Mouse (Mus musculus): ENCODE results near the gene Itpk1. TPM values are rescaled to one million over a fixed set of nuclear protein-coding genes. Genes with fewer than 3 reads are reported as not detected.

Gene Itpk1
- polyA plus RNA-seq, 1 experiment from 2014 or later, result 5.5 TPM

DNA sequence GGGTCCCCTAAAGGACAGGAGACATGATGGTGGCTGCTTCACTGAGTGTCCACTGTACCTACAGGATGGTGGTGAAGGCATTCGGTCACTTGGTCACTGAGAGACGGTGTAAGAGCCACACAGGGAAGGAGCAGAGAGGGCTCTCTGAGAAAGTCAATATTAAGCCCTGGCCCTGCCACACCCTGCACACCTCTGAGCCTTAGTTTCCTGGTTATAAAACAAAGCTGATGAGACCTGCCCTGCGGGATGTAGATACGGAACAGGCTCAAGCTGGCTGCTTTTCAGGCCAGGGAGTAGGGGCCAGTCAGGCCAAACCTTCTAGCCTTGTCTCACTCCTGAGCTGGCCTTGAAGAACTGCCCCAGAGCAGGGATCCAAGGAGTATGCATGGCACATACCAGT is 82.9 kb downstream of the Itpk1 start:
- Histone ChIP-seq H3K36me3 (ENCODE audit: control insufficient read depth, insufficient read depth) (no peaks in the 10 kb centered on the region; the same call in 1 of the 2 replicates), H3K27ac (ENCODE audit: low read length) (no peak overlapping the region), H3K4me1 (ENCODE audit: control insufficient read depth, low read depth, low read length) (peaks cover 20% of the 10 kb centered on the region), H3K9me3 (replicated peaks; ENCODE audit: control insufficient read depth, low read length) (no peaks in the 10 kb centered on the region), H3K4me2 (ENCODE audit: low read depth, low read length) (no peak overlapping the region), H3K27me3 (ENCODE audit: control insufficient read depth, insufficient read depth, low read depth, low read length) (no peaks in the 10 kb centered on the region), H3K9ac (ENCODE audit: low read depth, low read length) (no peak overlapping the region), H3K4me3 (ENCODE audit: low read depth, low read length) (no peak overlapping the region)
- no peak for ATAC-seq (ENCODE audit: low read depth)
- 83% methylated on average over 4 of the region's 4 CpGs for WGBS (ENCODE audit: insufficient replicate concordance)

DNA sequence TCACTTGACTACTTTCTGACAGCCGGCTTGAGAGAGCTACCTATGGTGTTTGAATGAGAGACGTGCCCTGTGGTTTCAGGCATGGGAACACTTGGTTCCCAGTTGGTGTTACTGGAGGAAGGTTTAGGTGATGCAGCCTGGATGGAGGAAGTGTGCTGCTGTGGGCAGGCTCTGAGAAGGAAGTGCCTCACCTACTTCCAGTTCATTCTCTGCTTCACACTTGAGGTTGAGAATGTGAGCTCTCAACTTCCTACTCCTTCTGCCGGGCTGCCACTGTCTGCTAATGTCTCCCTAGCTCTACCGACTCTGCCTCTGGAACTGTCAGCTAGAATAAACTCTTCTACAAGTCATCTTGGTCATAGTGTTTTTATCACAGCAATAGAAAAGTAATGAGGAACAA is 83.5 kb downstream of the Itpk1 start:
- ATAC-seq (ENCODE audit: low read depth), result no peak
- Histone ChIP-seq H3K4me1 (ENCODE audit: control insufficient read depth, low read depth, low read length) (peaks cover 25% of the 10 kb centered on the region), H3K27ac (ENCODE audit: low read length) (no peak overlapping the region), H3K36me3 (ENCODE audit: control insufficient read depth, insufficient read depth) (no peaks in the 10 kb centered on the region; the same call in 1 of the 2 replicates), H3K9ac (ENCODE audit: low read depth, low read length) (no peak overlapping the region), H3K27me3 (ENCODE audit: control insufficient read depth, insufficient read depth, low read depth, low read length) (no peaks in the 10 kb centered on the region), H3K4me3 (ENCODE audit: low read depth, low read length) (no peak overlapping the region), H3K4me2 (ENCODE audit: low read depth, low read length) (no peak overlapping the region), H3K9me3 (replicated peaks; ENCODE audit: control insufficient read depth, low read length) (no peaks in the 10 kb centered on the region)
- WGBS (ENCODE audit: insufficient replicate concordance), result 63% methylated on average over 4 of the region's 4 CpGs

DNA sequence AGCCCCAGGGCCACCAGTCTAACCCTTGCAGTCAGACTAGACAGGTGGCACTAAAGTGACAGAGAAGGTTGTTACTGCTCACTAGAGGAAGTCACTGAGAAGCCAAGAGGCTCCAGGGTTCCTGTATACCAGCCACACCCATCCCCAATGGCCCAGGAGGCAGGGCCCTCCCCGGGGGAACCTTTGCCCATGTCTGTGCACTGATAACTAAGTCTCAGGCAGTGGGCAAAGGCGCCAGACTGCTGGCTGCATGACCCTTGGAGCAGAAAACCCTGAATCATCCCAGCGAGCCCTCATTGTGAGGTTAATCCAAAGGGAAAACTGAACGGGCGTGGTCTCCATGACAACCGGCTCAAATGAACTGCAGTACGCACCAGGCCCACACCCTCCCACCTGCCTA is 84.8 kb downstream of the Itpk1 start:
- ATAC-seq (ENCODE audit: low read depth), result peak; percentile 51; the same call in 1 of the 2 replicates
- H3K4me3 ChIP-seq (ENCODE audit: low read depth, low read length), result no peak overlapping the region
- 39% methylated on average over 7 of the region's 7 CpGs for WGBS (ENCODE audit: insufficient replicate concordance)
- H3K9me3 ChIP-seq (replicated peaks; ENCODE audit: control insufficient read depth, low read length), result no peaks in the 10 kb centered on the region
- no peak overlapping the region for H3K9ac ChIP-seq (ENCODE audit: low read depth, low read length)
- H3K27me3 ChIP-seq (ENCODE audit: control insufficient read depth, insufficient read depth, low read depth, low read length), result no peaks in the 10 kb centered on the region
- no peak overlapping the region for H3K4me2 ChIP-seq (ENCODE audit: low read depth, low read length)
- no peaks in the 10 kb centered on the region; the same call in 1 of the 2 replicates for H3K36me3 ChIP-seq (ENCODE audit: control insufficient read depth, insufficient read depth)
- H3K4me1 ChIP-seq (ENCODE audit: control insufficient read depth, low read depth, low read length), result peaks cover 22% of the 10 kb centered on the region
- H3K27ac ChIP-seq (ENCODE audit: low read length), result no peak overlapping the region

DNA sequence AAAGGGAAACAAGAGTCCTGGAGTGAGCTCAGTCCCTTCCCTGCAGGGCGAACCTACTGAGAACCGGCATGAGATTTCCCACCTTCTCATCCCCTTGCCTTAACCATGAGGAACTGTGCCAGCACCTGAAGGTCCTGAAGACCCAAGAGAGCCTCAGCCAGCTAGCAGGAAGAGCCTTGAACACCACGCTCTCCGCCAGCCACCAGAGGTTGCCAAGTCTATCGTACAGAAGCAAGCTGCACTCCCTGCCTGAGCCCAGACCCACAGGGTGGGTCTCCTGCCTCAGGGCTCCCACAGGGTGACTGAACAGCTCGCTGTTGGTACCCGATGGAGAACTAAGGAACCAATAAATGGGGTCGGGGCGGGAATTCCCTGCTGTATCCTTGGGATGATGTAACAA is 86.6 kb downstream of the Itpk1 start:
- no peaks in the 10 kb centered on the region for H3K27me3 ChIP-seq (ENCODE audit: control insufficient read depth, insufficient read depth, low read depth, low read length)
- no peak overlapping the region for H3K4me3 ChIP-seq (ENCODE audit: low read depth, low read length)
- 69% methylated on average over 9 of the region's 9 CpGs for WGBS (ENCODE audit: insufficient replicate concordance)
- H3K9ac ChIP-seq (ENCODE audit: low read depth, low read length), result no peak overlapping the region
- H3K27ac ChIP-seq (ENCODE audit: low read length), result no peak overlapping the region
- H3K9me3 ChIP-seq (replicated peaks; ENCODE audit: control insufficient read depth, low read length), result no peaks in the 10 kb centered on the region
- ATAC-seq (ENCODE audit: low read depth), result no peak
- no peak overlapping the region for H3K4me2 ChIP-seq (ENCODE audit: low read depth, low read length)
- peaks cover 22% of the 10 kb centered on the region for H3K4me1 ChIP-seq (ENCODE audit: control insufficient read depth, low read depth, low read length)
- no peaks in the 10 kb centered on the region; the same call in 1 of the 2 replicates for H3K36me3 ChIP-seq (ENCODE audit: control insufficient read depth, insufficient read depth)

DNA sequence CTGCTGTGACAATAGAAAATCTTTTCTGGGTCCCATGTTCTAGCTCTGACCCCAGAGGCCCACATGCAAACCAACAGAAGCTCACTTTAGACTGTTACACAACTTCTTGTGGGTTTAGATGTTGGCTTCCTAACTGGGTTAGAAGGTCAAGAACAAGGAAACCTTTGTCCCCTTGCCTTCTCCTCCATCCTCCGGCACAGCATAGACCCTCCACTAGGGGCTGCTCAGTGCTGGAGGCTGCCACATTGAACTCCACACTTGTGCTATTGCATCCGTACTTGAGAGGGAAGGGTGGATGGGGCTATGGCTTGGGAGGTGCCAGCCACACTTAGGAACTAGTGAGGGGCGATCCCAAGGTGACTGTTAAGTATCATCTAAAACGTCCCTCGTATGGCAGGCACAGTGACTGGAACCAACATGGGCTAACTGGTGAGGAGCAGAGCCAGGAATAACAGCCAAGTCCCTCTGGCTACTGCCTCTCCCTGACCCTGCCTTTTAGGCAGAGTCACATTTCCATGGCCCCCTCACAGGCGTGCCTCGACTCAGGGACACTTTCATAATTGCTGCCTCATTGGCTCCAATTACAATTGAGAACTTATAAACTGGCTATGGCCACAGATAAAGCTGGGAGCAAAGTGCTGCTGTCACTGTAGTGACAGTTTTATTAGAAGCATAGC is 87.7 kb downstream of the Itpk1 start:
- no peaks in the 10 kb centered on the region for H3K9me3 ChIP-seq (replicated peaks; ENCODE audit: control insufficient read depth, low read length)
- ATAC-seq (ENCODE audit: low read depth), result no peak
- no peak overlapping the region for H3K27ac ChIP-seq (ENCODE audit: low read length)
- 56% methylated on average over 7 of the region's 7 CpGs for WGBS (ENCODE audit: insufficient replicate concordance)
- H3K4me2 ChIP-seq (ENCODE audit: low read depth, low read length), result no peak overlapping the region
- H3K4me1 ChIP-seq (ENCODE audit: control insufficient read depth, low read depth, low read length), result peaks cover 22% of the 10 kb centered on the region
- no peaks in the 10 kb centered on the region; the same call in 1 of the 2 replicates for H3K36me3 ChIP-seq (ENCODE audit: control insufficient read depth, insufficient read depth)
- no peak overlapping the region for H3K4me3 ChIP-seq (ENCODE audit: low read depth, low read length)
- H3K27me3 ChIP-seq (ENCODE audit: control insufficient read depth, insufficient read depth, low read depth, low read length), result no peaks in the 10 kb centered on the region
- no peak overlapping the region for H3K9ac ChIP-seq (ENCODE audit: low read depth, low read length)

DNA sequence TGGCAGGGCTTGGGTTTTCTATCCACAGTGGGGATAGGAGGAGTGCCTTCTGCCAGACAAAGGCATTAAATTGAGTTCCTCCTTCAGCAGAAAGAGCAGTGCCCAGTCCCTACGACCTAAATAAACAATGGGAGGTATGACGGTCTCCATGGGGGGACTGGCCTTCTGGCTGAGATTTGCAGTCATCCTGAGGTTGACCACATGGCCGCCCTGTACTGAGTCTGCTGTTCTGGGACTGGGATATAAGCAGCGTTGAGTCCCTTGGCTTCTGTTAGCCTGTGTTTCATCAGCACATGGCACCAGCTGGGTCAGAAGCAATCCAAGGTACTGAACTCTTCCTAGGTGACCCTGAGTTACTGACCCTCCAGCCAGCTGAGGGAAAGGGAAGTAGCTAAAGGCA is 88.5 kb downstream of the Itpk1 start:
- Histone ChIP-seq H3K9ac (ENCODE audit: low read depth, low read length) (no peak overlapping the region), H3K4me2 (ENCODE audit: low read depth, low read length) (no peak overlapping the region), H3K4me1 (ENCODE audit: control insufficient read depth, low read depth, low read length) (peaks cover 22% of the 10 kb centered on the region), H3K36me3 (ENCODE audit: control insufficient read depth, insufficient read depth) (no peaks in the 10 kb centered on the region), H3K27me3 (ENCODE audit: control insufficient read depth, insufficient read depth, low read depth, low read length) (no peaks in the 10 kb centered on the region), H3K9me3 (replicated peaks; ENCODE audit: control insufficient read depth, low read length) (no peaks in the 10 kb centered on the region), H3K4me3 (ENCODE audit: low read depth, low read length) (no peak overlapping the region), H3K27ac (ENCODE audit: low read length) (no peak overlapping the region)
- ATAC-seq (ENCODE audit: low read depth), result no peak
- 47% methylated on average over 4 of the region's 4 CpGs for WGBS (ENCODE audit: insufficient replicate concordance)

DNA sequence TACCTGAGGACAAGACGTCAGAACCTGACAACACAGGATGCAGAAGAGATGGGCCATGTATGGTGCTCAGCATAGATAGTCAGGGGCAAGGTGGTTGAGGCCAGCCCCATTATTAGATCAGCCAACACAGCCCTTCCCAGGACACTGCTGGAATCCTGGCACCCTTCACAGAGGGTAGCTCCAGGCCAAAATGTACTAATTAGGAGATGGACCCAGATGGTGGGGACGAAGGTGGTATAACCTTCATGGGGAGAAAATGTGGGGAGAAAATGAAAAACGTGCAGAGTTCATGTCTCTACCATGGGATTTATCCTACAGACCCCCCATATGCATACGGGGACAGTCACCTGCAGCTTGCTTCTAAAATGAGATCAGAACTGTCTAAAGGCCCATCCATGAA is 91.3 kb downstream of the Itpk1 start:
- no peaks in the 10 kb centered on the region for H3K9me3 ChIP-seq (replicated peaks; ENCODE audit: control insufficient read depth, low read length)
- no peak overlapping the region for H3K4me3 ChIP-seq (ENCODE audit: low read depth, low read length)
- H3K27me3 ChIP-seq (ENCODE audit: control insufficient read depth, insufficient read depth, low read depth, low read length), result no peaks in the 10 kb centered on the region
- no peak overlapping the region for H3K9ac ChIP-seq (ENCODE audit: low read depth, low read length)
- no peaks in the 10 kb centered on the region for H3K36me3 ChIP-seq (ENCODE audit: control insufficient read depth, insufficient read depth)
- 56% methylated on average over 4 of the region's 4 CpGs for WGBS (ENCODE audit: insufficient replicate concordance)
- no peak for ATAC-seq (ENCODE audit: low read depth)
- peaks cover 6% of the 10 kb centered on the region for H3K4me1 ChIP-seq (ENCODE audit: control insufficient read depth, low read depth, low read length)
- H3K4me2 ChIP-seq (ENCODE audit: low read depth, low read length), result no peak overlapping the region
- H3K27ac ChIP-seq (ENCODE audit: low read length), result no peak overlapping the region

DNA sequence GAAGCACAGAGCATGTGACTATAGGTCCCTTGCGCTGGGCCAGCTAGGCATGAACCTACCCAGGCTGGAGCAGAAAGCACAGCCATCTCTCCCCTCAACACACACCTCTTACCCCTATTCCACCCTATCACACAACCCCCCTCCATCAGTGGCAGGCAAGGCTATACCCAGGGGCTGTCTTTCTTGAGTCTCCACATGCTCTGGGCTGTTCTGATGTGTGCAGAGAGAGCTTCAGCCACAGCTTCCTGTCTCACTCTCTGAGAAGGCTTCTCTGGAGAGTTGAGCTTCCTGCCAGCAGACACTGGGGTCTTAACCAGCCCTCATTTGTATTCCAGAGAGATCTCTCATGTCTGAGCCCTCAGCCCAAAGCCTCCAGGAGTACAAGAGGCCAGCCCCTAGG is 92.3 kb downstream of the Itpk1 start:
- Histone ChIP-seq H3K27ac (ENCODE audit: low read length) (no peak overlapping the region), H3K27me3 (ENCODE audit: control insufficient read depth, insufficient read depth, low read depth, low read length) (no peaks in the 10 kb centered on the region), H3K4me2 (ENCODE audit: low read depth, low read length) (no peak overlapping the region), H3K9me3 (replicated peaks; ENCODE audit: control insufficient read depth, low read length) (no peaks in the 10 kb centered on the region), H3K4me3 (ENCODE audit: low read depth, low read length) (no peak overlapping the region), H3K9ac (ENCODE audit: low read depth, low read length) (no peak overlapping the region), H3K36me3 (ENCODE audit: control insufficient read depth, insufficient read depth) (no peaks in the 10 kb centered on the region), H3K4me1 (ENCODE audit: control insufficient read depth, low read depth, low read length) (peaks cover 6% of the 10 kb centered on the region)
- ATAC-seq (ENCODE audit: low read depth), result no peak
- 62% methylated on average over 1 of the region's 1 CpGs for WGBS (ENCODE audit: insufficient replicate concordance)

DNA sequence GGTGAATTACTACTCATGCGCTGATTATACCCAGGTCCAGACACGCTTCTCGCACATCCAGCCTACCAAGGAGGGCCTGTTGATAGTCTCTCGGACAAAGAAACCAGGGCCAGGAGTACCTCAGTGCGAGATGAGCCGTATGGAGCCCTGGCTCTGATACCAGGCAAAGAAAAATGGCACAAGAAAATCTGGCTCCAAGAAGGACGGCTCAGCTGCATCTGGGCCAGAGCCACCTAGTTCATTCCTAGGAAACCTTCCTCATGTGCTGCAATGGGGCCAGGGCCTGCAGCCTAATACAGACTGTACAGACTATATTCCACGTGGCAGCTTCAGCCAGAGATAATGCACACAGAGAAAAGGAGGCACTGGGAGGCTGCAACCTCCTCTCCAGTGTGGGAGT is 93.8 kb downstream of the Itpk1 start:
- 69% methylated on average over 8 of the region's 8 CpGs for WGBS (ENCODE audit: insufficient replicate concordance)
- H3K36me3 ChIP-seq (ENCODE audit: control insufficient read depth, insufficient read depth), result no peaks in the 10 kb centered on the region

More for the DNA sequence above, 93.8 kb downstream of the Itpk1 start:
- Histone ChIP-seq H3K9ac (ENCODE audit: low read depth, low read length) (no peak overlapping the region), H3K4me1 (ENCODE audit: control insufficient read depth, low read depth, low read length) (no peaks in the 10 kb centered on the region), H3K4me2 (ENCODE audit: low read depth, low read length) (no peak overlapping the region), H3K9me3 (replicated peaks; ENCODE audit: control insufficient read depth, low read length) (no peaks in the 10 kb centered on the region), H3K4me3 (ENCODE audit: low read depth, low read length) (no peak overlapping the region), H3K27me3 (ENCODE audit: control insufficient read depth, insufficient read depth, low read depth, low read length) (no peaks in the 10 kb centered on the region), H3K27ac (ENCODE audit: low read length) (no peak overlapping the region)
- no peak for ATAC-seq (ENCODE audit: low read depth)
